28 mouse cellular contexts compared by ENCODE assay signal in the genomic region with DNA sequence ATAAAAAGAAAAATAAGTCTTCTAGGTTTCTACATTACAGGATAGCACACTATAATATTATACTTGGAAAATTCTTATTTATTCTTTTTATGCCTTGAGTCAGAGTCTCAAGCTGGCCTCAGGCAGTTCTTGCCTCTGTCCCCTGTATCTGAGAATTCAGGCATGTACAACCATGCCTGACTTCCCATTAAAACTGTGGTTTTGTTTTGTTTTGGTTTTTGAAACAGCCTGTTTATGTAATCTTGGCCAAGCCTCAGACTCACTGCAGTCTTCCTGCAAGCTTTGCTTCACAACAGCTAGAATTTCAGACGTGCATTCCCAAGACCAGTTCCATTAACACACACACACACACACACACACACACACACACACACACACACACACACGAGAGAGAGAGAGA. TPM values are rescaled to one million over a fixed set of nuclear protein-coding genes. Genes with fewer than 3 reads are reported as not detected.
DNase-seq lines count a peak whose midpoint lies in the region; ATAC-seq and TF ChIP-seq lines count a peak whose summit lies in the region.
"Had no signal": no experiment of that assay in that cellular context is flagged by ENCODE, and none has a peak within 500 bp of the region (broad histone marks: within the 10 kb centered on the region; RNA-seq: fewer than 3 reads in every experiment).

No protein-coding gene starts in this region.

- 31% methylated on average over 1 of the region's 2 CpGs for WGBS in kidney, embryonic 15.5 days
- WGBS in lung, embryonic 15.5 days: 9% methylated on average over 1 of the region's 2 CpGs

- 0 out of 2 replicates have a peak, but pooled peaks cover 2% of the 10 kb centered on the region for H3K4me1 ChIP-seq in kidney, embryonic 15.5 days
- H3K4me1 ChIP-seq in lung, embryonic 15.5 days: no peaks in the 10 kb centered on the region
- peaks cover 5% of the 10 kb centered on the region for H3K4me1 ChIP-seq in embryonic fibroblast, embryonic 13.5 days (ENCODE audit: control insufficient read depth, insufficient read depth, low read length)
- H3K4me1 ChIP-seq: forebrain, embryonic 10.5 days; heart, embryonic 12.5 days; hindbrain, embryonic 13.5 days; limb, embryonic 12.5 days; midbrain, embryonic 13.5 days; neural tube, embryonic 13.5 days had no signal

- ATAC-seq in kidney, embryonic 15.5 days (replicated peaks; ENCODE audit: low FRiP score): no peak
- ATAC-seq in lung, embryonic 15.5 days (ENCODE audit: borderline replicate concordance, extremely low read depth, low FRiP score, low TSS enrichment): peak; percentile 59; the same call in 1 of the 2 replicates
- ATAC-seq: activated CD4-positive, CD25-positive, alpha-beta regulatory T cell, adult 4 months; forebrain, embryonic 15.5 days; intestine, embryonic 16.5 days; liver, postnatal 0 days; midbrain, embryonic 13.5 days had no signal

- H3K9ac ChIP-seq in kidney, embryonic 15.5 days: no peak overlapping the region
- no peak overlapping the region for H3K9ac ChIP-seq in lung, embryonic 15.5 days
- H3K9ac ChIP-seq: forebrain, embryonic 15.5 days; heart, embryonic 12.5 days; hindbrain, embryonic 13.5 days; limb, embryonic 12.5 days; liver, postnatal 0 days; midbrain, embryonic 13.5 days; neural tube, embryonic 13.5 days had no signal

- no peaks in the 10 kb centered on the region for H3K9me3 ChIP-seq in kidney, embryonic 15.5 days (replicated peaks)
- no peaks in the 10 kb centered on the region for H3K9me3 ChIP-seq in lung, embryonic 15.5 days
- H3K9me3 ChIP-seq: forebrain, embryonic 15.5 days; heart, embryonic 12.5 days; hindbrain, embryonic 13.5 days; limb, embryonic 12.5 days; midbrain, embryonic 13.5 days had no signal

- no peak overlapping the region for H3K4me2 ChIP-seq in kidney, embryonic 15.5 days
- H3K4me2 ChIP-seq in lung, embryonic 15.5 days: no peak overlapping the region
- H3K4me2 ChIP-seq: forebrain, embryonic 15.5 days; heart, embryonic 12.5 days; hindbrain, embryonic 13.5 days; limb, embryonic 12.5 days; liver, embryonic 11.5 days; midbrain, embryonic 13.5 days; neural tube, embryonic 13.5 days had no signal

- H3K27me3 ChIP-seq in kidney, embryonic 15.5 days: no peaks in the 10 kb centered on the region
- H3K27me3 ChIP-seq in lung, embryonic 15.5 days: no peaks in the 10 kb centered on the region
- H3K27me3 ChIP-seq: forebrain, embryonic 15.5 days; heart, embryonic 12.5 days; hindbrain, embryonic 13.5 days; limb, embryonic 12.5 days; midbrain, embryonic 13.5 days; neural tube, embryonic 13.5 days had no signal

- no peak for TF ChIP-seq POLR2A in embryonic fibroblast, embryonic 13.5 days (IDR thresholded peaks at IDR 0.05; ENCODE audit: low read depth, low read length)

- H3K36me3 ChIP-seq in kidney, embryonic 15.5 days: no peaks in the 10 kb centered on the region
- H3K36me3 ChIP-seq in lung, embryonic 15.5 days: no peaks in the 10 kb centered on the region
- H3K36me3 ChIP-seq: forebrain, embryonic 10.5 days; forebrain, embryonic 15.5 days; heart, embryonic 12.5 days; hindbrain, embryonic 13.5 days; limb, embryonic 12.5 days; midbrain, embryonic 13.5 days; neural tube, embryonic 13.5 days had no signal

- H3K27ac ChIP-seq in kidney, embryonic 15.5 days: 0 out of 2 replicates have a peak overlapping the region, but pooled peaks have one; percentile 74
- H3K27ac ChIP-seq in lung, embryonic 15.5 days: 0 out of 2 replicates have a peak overlapping the region, but pooled peaks have one; percentile 1
- peak overlapping the region; percentile 6; the same call in 1 of the 2 replicates for H3K27ac ChIP-seq in embryonic fibroblast, embryonic 13.5 days (ENCODE audit: insufficient read depth, low read length)
- H3K27ac ChIP-seq: forebrain, embryonic 10.5 days; forebrain, embryonic 15.5 days; heart, adult 2 months; hindbrain, embryonic 13.5 days; limb, embryonic 12.5 days; midbrain, embryonic 13.5 days; neural tube, embryonic 13.5 days had no signal

- no peak for DNase-seq in kidney, adult 11 months
- no peak for DNase-seq in lung, postnatal 4 days
- peak; percentile 41 for DNase-seq in Muller cell, postnatal 12 days (ENCODE audit: inconsistent ontology term)
- no peak for DNase-seq in layer of hippocampus, adult 18-20 months (ENCODE audit: low spot score in 2 of 2)
- DNase-seq in ovary, adult 18-20 months (ENCODE audit: low spot score): no peak
- DNase-seq: adrenal gland, adult 8-10 months; cerebellum, adult 2 months; cerebellum, postnatal 14 days; heart, adult 2 months; heart, postnatal 4 days; layer of hippocampus, adult 9-11 months; liver, postnatal 0 days; retina, postnatal 1 day; right cerebral cortex, postnatal 14 days had no signal

- no peak for TF ChIP-seq CTCF in embryonic fibroblast, embryonic 13.5 days (IDR thresholded peaks at IDR 0.05; ENCODE audit: borderline replicate concordance, insufficient read depth, low read length)

- H3K4me3 ChIP-seq in kidney, embryonic 15.5 days (replicated peaks): no peak overlapping the region
- H3K4me3 ChIP-seq in lung, embryonic 15.5 days: no peak overlapping the region
- no peak overlapping the region for H3K4me3 ChIP-seq in embryonic fibroblast, embryonic 13.5 days (ENCODE audit: insufficient read depth, low read length)
- H3K4me3 ChIP-seq: forebrain, embryonic 10.5 days; forebrain, embryonic 15.5 days; heart, adult 2 months; heart, embryonic 12.5 days; hindbrain, embryonic 13.5 days; limb, embryonic 12.5 days; midbrain, embryonic 13.5 days; neural tube, embryonic 13.5 days had no signal

RNA-seq across cellular contexts. Expression of gene Marcks, which starts 16.4 kb away (rescaled TPM):
- 102 and 104 TPM in 2 replicates for polyA plus RNA-seq in kidney, embryonic 15.5 days (2015; fragmentation: Nextera tagmentation; extraction: Ambion mirVana)
- 97.6 and 101 TPM in 2 replicates for polyA plus RNA-seq in lung, embryonic 15.5 days (2015; fragmentation: Nextera tagmentation; extraction: Ambion mirVana)
- polyA plus RNA-seq in embryonic fibroblast, embryonic 13.5 days (2011; ENCODE audit: insufficient read length, low read depth, missing spikeins): 291 and 633 TPM in 2 replicates
- total RNA-seq in layer of hippocampus, adult 18-20 months (2021): 10 to 100 TPM; 77.4 to 88.5 TPM
- total RNA-seq: MEL had no signal

Comparison
In these comparisons a context has a peak if more than half of its experiments do, and no peak if none do; other contexts are left out.
1. H3K27ac ChIP-seq: peak in every context shown above with its lines; median percentile 74 in kidney, embryonic 15.5 days; 6 in embryonic fibroblast, embryonic 13.5 days; 1 in lung, embryonic 15.5 days.